ENCODE assay signal across 21 mouse cellular contexts in the genomic region with DNA sequence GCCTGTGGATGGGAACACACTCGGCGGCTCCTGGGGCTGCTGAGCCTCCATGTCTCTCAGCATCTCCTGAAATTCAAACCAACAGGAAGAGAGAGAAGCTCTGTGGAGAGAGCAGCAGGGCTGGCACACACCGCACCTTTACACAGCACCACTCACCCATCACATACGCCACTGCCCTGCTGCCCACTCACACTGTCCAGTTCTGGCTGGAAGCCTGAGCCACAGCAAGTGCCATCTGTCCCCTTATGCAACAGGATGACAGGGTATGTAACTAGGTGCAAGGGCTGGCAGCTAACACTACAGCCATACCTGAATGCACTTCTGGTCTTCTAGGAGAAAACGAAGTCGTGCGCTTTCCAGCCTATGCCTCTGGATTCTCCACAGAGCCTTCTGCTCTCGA. TPM values are rescaled to one million over a fixed set of nuclear protein-coding genes. Genes with fewer than 3 reads are reported as not detected.
A peak's percentile ranks its signal among the peaks of the same experiment; 100 is the strongest.
DNase-seq lines count a peak whose midpoint lies in the region; ATAC-seq lines count a peak whose summit lies in the region.
"Had no signal": no experiment of that assay in that cellular context is flagged by ENCODE, and none has a peak within 500 bp of the region (broad histone marks: within the 10 kb centered on the region; RNA-seq: fewer than 3 reads in every experiment).

No protein-coding gene starts in this region.

- H3K4me1 ChIP-seq in forebrain, embryonic 13.5 days: no peaks in the 10 kb centered on the region
- H3K4me1 ChIP-seq: heart, embryonic 10.5 days; hindbrain, embryonic 12.5 days; limb, embryonic 15.5 days; midbrain, embryonic 13.5 days; neural tube, embryonic 12.5 days had no signal

- no peaks in the 10 kb centered on the region for H3K27me3 ChIP-seq in forebrain, embryonic 13.5 days
- H3K27me3 ChIP-seq: hindbrain, embryonic 12.5 days; limb, embryonic 15.5 days; midbrain, embryonic 13.5 days; neural tube, embryonic 12.5 days had no signal

- H3K4me3 ChIP-seq in forebrain, embryonic 13.5 days: no peak overlapping the region
- H3K4me3 ChIP-seq: embryonic facial prominence, embryonic 10.5 days; heart, embryonic 10.5 days; hindbrain, embryonic 12.5 days; limb, embryonic 15.5 days; midbrain, embryonic 13.5 days; neural tube, embryonic 12.5 days had no signal

- ATAC-seq in cerebellum, adult (ENCODE audit: insufficient number of reproducible peaks, low FRiP score, low TSS enrichment): peak; percentile 67
- no peak for ATAC-seq in forebrain, embryonic 13.5 days
- ATAC-seq: inflammation-experienced regulatory T-cells, adult 6 months; midbrain, embryonic 13.5 days had no signal

- no peak overlapping the region for H3K4me2 ChIP-seq in forebrain, embryonic 13.5 days
- H3K4me2 ChIP-seq: hindbrain, embryonic 12.5 days; limb, embryonic 15.5 days; midbrain, embryonic 13.5 days; neural tube, embryonic 12.5 days had no signal

- H3K27ac ChIP-seq in forebrain, embryonic 13.5 days: no peak overlapping the region
- H3K27ac ChIP-seq: embryonic facial prominence, embryonic 10.5 days; heart, embryonic 10.5 days; hindbrain, embryonic 12.5 days; limb, embryonic 15.5 days; midbrain, embryonic 13.5 days; neural tube, embryonic 12.5 days had no signal

- no peak overlapping the region for H3K9ac ChIP-seq in forebrain, embryonic 13.5 days
- H3K9ac ChIP-seq: hindbrain, embryonic 12.5 days; limb, embryonic 15.5 days; midbrain, embryonic 13.5 days; neural tube, embryonic 12.5 days had no signal

- DNase-seq in cerebellum, postnatal 4 days (ENCODE audit: low spot score in 2 of 2): no peak
- DNase-seq in right cerebral cortex, adult 2 months (ENCODE audit: low spot score in 2 of 2): peak; percentile 68
- no peak for DNase-seq in right cerebral cortex, postnatal 4 days
- DNase-seq in cerebellum, postnatal 25 days: peak; percentile 95
- DNase-seq in adipocyte (ENCODE audit: low spot score): no peak
- no peak for DNase-seq in heart, adult 8-10 months (ENCODE audit: low spot score)
- DNase-seq: adrenal gland, adult 8-10 months; kidney, adult 8-10 months; kidney, postnatal 36 days; layer of hippocampus, adult 9-11 months; lung, postnatal 10 days had no signal

- peaks cover 100% of the 10 kb centered on the region for H3K36me3 ChIP-seq in forebrain, embryonic 13.5 days (ENCODE audit: poor library complexity, severe bottlenecking)

- H3K9me3 ChIP-seq in forebrain, embryonic 13.5 days (replicated peaks): no peaks in the 10 kb centered on the region
- H3K9me3 ChIP-seq: embryonic facial prominence, embryonic 10.5 days; heart, embryonic 10.5 days; hindbrain, embryonic 12.5 days; limb, embryonic 15.5 days; midbrain, embryonic 13.5 days; neural tube, embryonic 12.5 days had no signal

- 97% methylated on average over 8 of the region's 8 CpGs for WGBS in forebrain, embryonic 13.5 days

RNA-seq across cellular contexts. Expression of gene Selenoo, which starts 15.5 kb away (rescaled TPM):
- polyA plus RNA-seq in forebrain, embryonic 13.5 days (2015; fragmentation: Nextera tagmentation; extraction: Ambion mirVana): 20.9 and 22.5 TPM in 2 replicates
- 10 to 100 TPM; 15.0 to 16.6 (median 15.8) TPM for total RNA-seq in heart, adult 8-10 months (2022)

RNA-seq across cellular contexts. Expression of gene Tubgcp6, which starts 18.5 kb away (rescaled TPM):
- polyA plus RNA-seq in forebrain, embryonic 13.5 days (2015; fragmentation: Nextera tagmentation; extraction: Ambion mirVana): 16.8 and 19.8 TPM in 2 replicates
- total RNA-seq in heart, adult 8-10 months (2022): 10 to 100 TPM in 1 of 4 experiments, 1 to 10 TPM in 3; 8.2 to 11.6 (median 9.0) TPM

RNA-seq across cellular contexts. Expression of gene Hdac10, which starts 24.1 kb away (rescaled TPM):
- polyA plus RNA-seq in forebrain, embryonic 13.5 days (2015; fragmentation: Nextera tagmentation; extraction: Ambion mirVana): 22.3 and 25.4 TPM in 2 replicates
- 1 to 10 TPM; 5.8 to 9.5 (median 6.9) TPM for total RNA-seq in heart, adult 8-10 months (2022)

RNA-seq across cellular contexts. Expression of gene Trabd, which starts 29.5 kb away (rescaled TPM):
- polyA plus RNA-seq in forebrain, embryonic 13.5 days (2015; fragmentation: Nextera tagmentation; extraction: Ambion mirVana): 40.4 and 45.1 TPM in 2 replicates
- total RNA-seq in heart, adult 8-10 months (2022): 10 to 100 TPM; 43.9 to 51.4 (median 45.4) TPM

RNA-seq across cellular contexts. Expression of gene Mapk12, which starts 36.1 kb away (rescaled TPM):
- polyA plus RNA-seq in forebrain, embryonic 13.5 days (2015; fragmentation: Nextera tagmentation; extraction: Ambion mirVana): 9.1 and 11.7 TPM in 2 replicates
- total RNA-seq in heart, adult 8-10 months (2022): 10 to 100 TPM; 21.1 to 31.4 (median 28.0) TPM
- total RNA-seq: common myeloid progenitor, adult 5-6 weeks had no signal

Comparison
In these comparisons a context has a peak if more than half of its experiments do, and no peak if none do; other contexts are left out.
1. DNase-seq: peak in right cerebral cortex, adult 2 months (2 of 2) and cerebellum, postnatal 25 days (2 of 2); none in cerebellum, postnatal 4 days (0 of 2), right cerebral cortex, postnatal 4 days (single experiment), adipocyte (single experiment) and heart, adult 8-10 months (single experiment).